ENCODE assay signal across 24 mouse cellular contexts in genomic region chr17:6755873-6756272, GRCm38 (mm10). TPM values are rescaled to one million over a fixed set of nuclear protein-coding genes. Genes with fewer than 3 reads are reported as not detected.
DNase-seq lines count a peak whose midpoint lies in the region; ATAC-seq and TF ChIP-seq lines count a peak whose summit lies in the region.
"Had no signal": no experiment of that assay in that cellular context is flagged by ENCODE, and none has a peak within 500 bp of the region (broad histone marks: within the 10 kb centered on the region; RNA-seq: fewer than 3 reads in every experiment).

No protein-coding gene starts in this region.

- in situ Hi-C loops in CH12.LX (cut with MboI; ENCODE audit: low pct_ligation_motif_present, low pct_unique_long_range_greater_than_20kb, low sequenced_read_pairs) = no loop called here

- no peak for TF ChIP-seq EP300 in CH12.LX (IDR thresholded peaks at IDR 0.05; ENCODE audit: low read length)
- TF ChIP-seq EP300 in lung, postnatal 0 days (IDR thresholded peaks at IDR 0.05) = no peak

- H3K79me2 ChIP-seq in CH12.LX (replicated peaks; ENCODE audit: control insufficient read depth, extremely low read depth, insufficient read depth, poor library complexity, severe bottlenecking) = peaks cover 28% of the 10 kb centered on the region

- no peak for TF ChIP-seq POLR2A in CH12.LX (IDR thresholded peaks at IDR 0.05; ENCODE audit: low read depth, low read length)

- H3K36me3 ChIP-seq in kidney, embryonic 15.5 days = peaks cover 73% of the 10 kb centered on the region
- peaks cover 73 to 90% of the 10 kb centered on the region in 2 experiments for H3K36me3 ChIP-seq in CH12.LX (replicated peaks in 1 of 2; ENCODE audit: control insufficient read depth in 1 of 2, insufficient read depth in 1 of 2, low read length in 1 of 2)
- H3K36me3 ChIP-seq in intestine, embryonic 14.5 days (ENCODE audit: control insufficient read depth, insufficient read depth, low read length) = peaks cover 19% of the 10 kb centered on the region
- H3K36me3 ChIP-seq in stomach, embryonic 16.5 days (ENCODE audit: control insufficient read depth, insufficient read depth, low read length) = 0 out of 2 replicates have a peak, but pooled peaks cover 3% of the 10 kb centered on the region
- H3K36me3 ChIP-seq in lung, postnatal 0 days (ENCODE audit: insufficient read depth, low read length) = peaks cover 33% of the 10 kb centered on the region; the same call in 1 of the 2 replicates

- DNase-seq in kidney, adult 18-20 months = no peak
- DNase-seq in CH12.LX (ENCODE audit: extremely low read depth) = peak; percentile 43
- no peak for DNase-seq in intestine, embryonic 14.5 days (ENCODE audit: low spot score)
- DNase-seq in right cerebral cortex, adult 18-20 months = no peak
- no peak for DNase-seq in lung, postnatal 0 days (ENCODE audit: low spot score)
- DNase-seq: cerebellum, adult 11 months; cerebellum, postnatal 10 days; gastrocnemius, postnatal 10 days; liver, embryonic 13.5 days; lung, adult 2 months; midbrain, embryonic 14.5 days; right cerebral cortex, postnatal 25 days; thymus, adult 2 months; thymus, postnatal 4 days had no signal

- WGBS in kidney, embryonic 15.5 days = 72% methylated on average over 8 of the region's 8 CpGs
- 74% methylated on average over 8 of the region's 8 CpGs for WGBS in intestine, embryonic 14.5 days
- WGBS in stomach, embryonic 16.5 days = 72% methylated on average over 8 of the region's 8 CpGs
- 62% methylated on average over 8 of the region's 8 CpGs for WGBS in lung, postnatal 0 days

- no peaks in the 10 kb centered on the region for H3K27me3 ChIP-seq in kidney, embryonic 15.5 days
- H3K27me3 ChIP-seq in CH12.LX (replicated peaks) = no peaks in the 10 kb centered on the region
- H3K27me3 ChIP-seq in intestine, embryonic 14.5 days (replicated peaks; ENCODE audit: control insufficient read depth, insufficient read depth, low read length) = no peaks in the 10 kb centered on the region
- H3K27me3 ChIP-seq in stomach, embryonic 16.5 days (ENCODE audit: control insufficient read depth, insufficient read depth, low read length) = no peaks in the 10 kb centered on the region
- no peaks in the 10 kb centered on the region for H3K27me3 ChIP-seq in lung, postnatal 0 days (replicated peaks; ENCODE audit: insufficient read depth, low read length)
- H3K27me3 ChIP-seq: liver, embryonic 13.5 days; megakaryocyte, embryonic 14.5 days; neural tube, embryonic 12.5 days had no signal

- no peak for TF ChIP-seq RAD21 in CH12.LX (IDR thresholded peaks at IDR 0.05; ENCODE audit: low read depth, low read length)

- peaks cover 62% of the 10 kb centered on the region for H3K4me1 ChIP-seq in kidney, embryonic 15.5 days
- peaks cover 14 to 46% of the 10 kb centered on the region in 2 experiments for H3K4me1 ChIP-seq in CH12.LX (ENCODE audit: control insufficient read depth in 1 of 2, insufficient read depth in 2 of 2)
- H3K4me1 ChIP-seq in intestine, embryonic 14.5 days (replicated peaks; ENCODE audit: control insufficient read depth, insufficient read depth, low read length) = 0 out of 2 replicates have a peak, but pooled peaks cover 4% of the 10 kb centered on the region
- peaks cover 36% of the 10 kb centered on the region for H3K4me1 ChIP-seq in stomach, embryonic 16.5 days (ENCODE audit: control insufficient read depth, insufficient read depth, low read length)
- no peaks in the 10 kb centered on the region; the same call in 1 of the 2 replicates for H3K4me1 ChIP-seq in lung, postnatal 0 days (ENCODE audit: insufficient read depth, low read depth, low read length)
- H3K4me1 ChIP-seq: liver, embryonic 13.5 days had no signal

- dilution Hi-C loops in CH12.LX (cut with MboI; ENCODE audit: extremely low pct_ligation_motif_present, extremely low pct_unique_long_range_greater_than_20kb, low sequenced_read_pairs) = no loop called here

- H3K4me3 ChIP-seq in kidney, embryonic 15.5 days (replicated peaks) = no peak overlapping the region
- no peak overlapping the region for H3K4me3 ChIP-seq in CH12.LX (replicated peaks in 1 of 3; ENCODE audit: low read depth in 2 of 3, low read length in 2 of 3, poor library complexity in 1 of 3)
- no peak overlapping the region for H3K4me3 ChIP-seq in intestine, embryonic 14.5 days (ENCODE audit: low read depth, low read length)
- H3K4me3 ChIP-seq in stomach, embryonic 16.5 days (replicated peaks; ENCODE audit: low read length) = no peak overlapping the region
- H3K4me3 ChIP-seq in lung, postnatal 0 days (ENCODE audit: low read depth, low read length) = no peak overlapping the region
- H3K4me3 ChIP-seq: forebrain, embryonic 10.5 days; heart, embryonic 10.5 days; hindbrain, embryonic 10.5 days; left cerebral cortex, adult 2 months; liver, embryonic 13.5 days; megakaryocyte, embryonic 14.5 days; neural tube, embryonic 12.5 days had no signal

- no peak for TF ChIP-seq CTCF in CH12.LX (conservative IDR thresholded peaks at IDR 0.05 in 1 of 2, IDR thresholded peaks at IDR 0.05 in 1 of 2; ENCODE audit: low read depth in 2 of 2, low read length in 2 of 2)
- no peak for TF ChIP-seq CTCF in lung, postnatal 0 days (IDR thresholded peaks at IDR 0.05)

- H3K9ac ChIP-seq in kidney, embryonic 15.5 days = no peak overlapping the region
- no peak overlapping the region for H3K9ac ChIP-seq in CH12.LX (ENCODE audit: insufficient read depth, low read depth)
- H3K9ac ChIP-seq in intestine, embryonic 14.5 days (ENCODE audit: low read length) = no peak overlapping the region
- no peak overlapping the region for H3K9ac ChIP-seq in stomach, embryonic 16.5 days (ENCODE audit: low read length)
- H3K9ac ChIP-seq in lung, postnatal 0 days (replicated peaks; ENCODE audit: low read depth) = no peak overlapping the region
- H3K9ac ChIP-seq: liver, embryonic 13.5 days; neural tube, embryonic 12.5 days had no signal

- no peak overlapping the region for H3K4me2 ChIP-seq in kidney, embryonic 15.5 days
- H3K4me2 ChIP-seq in CH12.LX (ENCODE audit: insufficient read depth, low read depth, poor library complexity, severe bottlenecking) = no peak overlapping the region
- no peak overlapping the region for H3K4me2 ChIP-seq in intestine, embryonic 14.5 days (ENCODE audit: low read length)
- no peak overlapping the region for H3K4me2 ChIP-seq in stomach, embryonic 16.5 days (ENCODE audit: low read depth, low read length)
- no peak overlapping the region for H3K4me2 ChIP-seq in lung, postnatal 0 days (replicated peaks; ENCODE audit: low read depth, low read length)
- H3K4me2 ChIP-seq: liver, embryonic 13.5 days; neural tube, embryonic 12.5 days had no signal

- H3K9me3 ChIP-seq in kidney, embryonic 15.5 days (replicated peaks) = no peaks in the 10 kb centered on the region
- no peaks in the 10 kb centered on the region for H3K9me3 ChIP-seq in CH12.LX (replicated peaks; ENCODE audit: low read length)
- H3K9me3 ChIP-seq in intestine, embryonic 14.5 days (ENCODE audit: control insufficient read depth, low read length) = no peaks in the 10 kb centered on the region
- H3K9me3 ChIP-seq in stomach, embryonic 16.5 days (replicated peaks; ENCODE audit: control insufficient read depth, low read length) = no peaks in the 10 kb centered on the region
- H3K9me3 ChIP-seq in lung, postnatal 0 days (ENCODE audit: low read length) = no peaks in the 10 kb centered on the region
- H3K9me3 ChIP-seq: forebrain, embryonic 10.5 days; heart, embryonic 10.5 days; hindbrain, embryonic 10.5 days; liver, embryonic 13.5 days; megakaryocyte, embryonic 14.5 days; neural tube, embryonic 12.5 days had no signal

- H3K27ac ChIP-seq in kidney, embryonic 15.5 days = peak overlapping the region; percentile 72
- H3K27ac ChIP-seq in CH12.LX (ENCODE audit: insufficient read depth, low read depth) = no peak overlapping the region
- H3K27ac ChIP-seq in intestine, embryonic 14.5 days (ENCODE audit: low read depth) = peak overlapping the region; percentile 34; the same call in 1 of the 2 replicates
- peak overlapping the region; percentile 80 for H3K27ac ChIP-seq in stomach, embryonic 16.5 days (ENCODE audit: low read length)
- H3K27ac ChIP-seq in lung, postnatal 0 days (ENCODE audit: low read length) = no peak overlapping the region
- H3K27ac ChIP-seq: forebrain, embryonic 10.5 days; heart, embryonic 10.5 days; hindbrain, embryonic 10.5 days; left cerebral cortex, adult 2 months; liver, embryonic 13.5 days; neural tube, embryonic 12.5 days had no signal

- no peak for ATAC-seq in kidney, embryonic 15.5 days (replicated peaks; ENCODE audit: low FRiP score)
- ATAC-seq in intestine, embryonic 14.5 days (replicated peaks; ENCODE audit: low FRiP score, low TSS enrichment, low read depth) = peak; percentile 79
- ATAC-seq in stomach, embryonic 16.5 days (ENCODE audit: insufficient read depth, low FRiP score) = peak; percentile 59
- ATAC-seq in lung, postnatal 0 days = no peak
- ATAC-seq: forebrain, embryonic 16.5 days; hindbrain, embryonic 16.5 days had no signal

TF ChIP-seq in CH12.LX, 34 proteins besides CTCF, POLR2A, EP300 and RAD21:
- no peak for TF ChIP-seq HCFC1 (IDR thresholded peaks at IDR 0.05; ENCODE audit: low read depth, low read length)
- peak; percentile 44 for TF ChIP-seq ETS1 (conservative IDR thresholded peaks at IDR 0.05; ENCODE audit: low read depth, low read length)

RNA-seq across cellular contexts. Expression of gene Ezr, which starts 26.7 kb away (rescaled TPM):
- 182 and 184 TPM in 2 replicates for polyA plus RNA-seq in kidney, embryonic 15.5 days (2015; fragmentation: Nextera tagmentation; extraction: Ambion mirVana)
- total RNA-seq in CH12.LX (2012; rRNA removed) (107 and 115 TPM in 2 replicates), CH12.LX (2014; rRNA removed) (123 and 139 TPM in 2 replicates)
- polyA plus RNA-seq in CH12.LX (2012; ENCODE audit: insufficient read length, low read depth) = 207 and 290 TPM in 2 replicates
- polyA plus RNA-seq in intestine, embryonic 14.5 days (2014; fragmentation: Nextera tagmentation; extraction: Ambion mirVana) = 159 and 176 TPM in 2 replicates
- 266 and 335 TPM in 2 replicates for polyA plus RNA-seq in stomach, embryonic 16.5 days (2015; fragmentation: Nextera tagmentation; extraction: Ambion mirVana)
- 275 and 288 TPM in 2 replicates for polyA plus RNA-seq in lung, postnatal 0 days (2015; fragmentation: Nextera tagmentation; extraction: Ambion mirVana)

Comparison
In these comparisons a context has a peak if more than half of its experiments do, and no peak if none do; other contexts are left out.
1. ATAC-seq: peak in intestine, embryonic 14.5 days (single experiment) and stomach, embryonic 16.5 days (single experiment); none in kidney, embryonic 15.5 days (single experiment) and lung, postnatal 0 days (single experiment).
2. H3K27ac ChIP-seq: peak in kidney, embryonic 15.5 days (single experiment), intestine, embryonic 14.5 days (single experiment) and stomach, embryonic 16.5 days (single experiment); none in CH12.LX (single experiment) and lung, postnatal 0 days (single experiment).